Mouse (Mus musculus): ENCODE measurements around the gene Enpp6. TPM values are rescaled to one million over a fixed set of nuclear protein-coding genes. Genes with fewer than 3 reads are reported as not detected.

The Enpp6 gene
- polyA plus RNA-seq, 1 experiment = 5.5 TPM

DNA sequence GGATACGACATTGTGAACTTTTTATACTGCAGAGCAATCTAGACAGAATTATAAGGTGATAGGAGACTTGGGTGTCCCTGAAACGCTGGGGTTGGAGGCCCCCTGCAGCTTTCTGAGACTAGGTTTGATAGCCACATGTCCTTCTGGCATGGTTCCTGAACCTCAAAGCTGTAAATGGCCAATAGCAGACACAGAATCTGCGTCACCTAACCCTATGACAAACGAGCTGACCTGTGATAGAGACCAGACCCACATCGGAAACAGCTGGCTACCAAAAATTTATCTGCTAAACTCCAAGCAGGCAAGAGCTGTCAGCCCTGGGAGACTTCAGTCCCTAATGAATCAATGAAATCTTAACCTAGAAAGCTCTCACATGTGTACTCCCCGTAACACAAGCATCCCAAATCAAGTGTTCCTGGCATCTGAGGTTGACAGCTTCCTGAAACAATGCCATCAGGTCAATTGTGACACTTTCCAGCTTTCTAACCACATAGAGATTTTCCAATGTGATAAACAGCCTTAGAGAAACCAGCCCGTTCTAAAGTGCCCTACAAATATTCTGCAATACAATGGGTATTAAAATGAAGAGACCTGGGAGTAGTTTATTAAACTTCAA is 74.5 kb downstream of the Enpp6 start:
- no peak for DNase-seq (ENCODE audit: low read depth)

DNA sequence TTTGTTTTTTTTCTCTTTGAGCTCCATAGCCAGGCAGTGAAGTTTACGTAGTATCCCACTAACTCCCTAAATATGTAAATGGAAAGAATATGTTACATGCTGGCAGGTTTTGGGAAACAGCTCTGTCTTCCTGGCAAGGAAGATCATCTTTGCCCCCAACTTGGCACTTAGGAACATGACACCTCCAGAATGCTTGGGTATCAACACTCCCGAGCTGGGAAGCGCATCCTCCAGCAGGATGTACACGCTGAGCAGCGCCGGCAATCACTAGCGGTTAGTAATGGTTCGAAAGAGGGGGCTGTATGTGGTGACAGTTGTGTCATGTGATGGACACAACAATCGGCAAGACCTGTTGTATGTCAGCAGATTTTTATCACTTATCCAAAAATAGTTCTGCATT is 80.4 kb downstream of the Enpp6 start:
- no peak for DNase-seq (ENCODE audit: low read depth)

DNA sequence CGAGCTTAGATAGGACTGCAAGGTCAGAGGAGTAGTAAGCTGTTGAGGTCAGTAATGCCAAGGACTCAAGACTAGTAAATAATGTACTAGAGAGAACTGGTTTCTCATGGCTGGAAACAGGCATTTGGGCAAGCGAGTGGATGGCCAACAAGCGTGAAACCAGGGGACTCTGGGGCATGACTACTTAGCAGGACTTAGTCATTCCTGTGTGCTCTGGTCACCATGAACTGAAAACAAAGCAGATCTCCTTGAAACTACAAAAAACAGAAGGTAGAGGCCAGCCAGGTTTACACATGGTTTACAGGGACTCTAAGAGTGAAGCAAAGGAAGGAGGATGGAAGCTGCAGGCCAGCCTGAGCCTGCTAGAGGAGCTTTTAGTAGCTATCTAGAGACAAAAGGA is 82.9 kb downstream of the Enpp6 start:
- DNase-seq (ENCODE audit: low read depth) = no peak

DNA sequence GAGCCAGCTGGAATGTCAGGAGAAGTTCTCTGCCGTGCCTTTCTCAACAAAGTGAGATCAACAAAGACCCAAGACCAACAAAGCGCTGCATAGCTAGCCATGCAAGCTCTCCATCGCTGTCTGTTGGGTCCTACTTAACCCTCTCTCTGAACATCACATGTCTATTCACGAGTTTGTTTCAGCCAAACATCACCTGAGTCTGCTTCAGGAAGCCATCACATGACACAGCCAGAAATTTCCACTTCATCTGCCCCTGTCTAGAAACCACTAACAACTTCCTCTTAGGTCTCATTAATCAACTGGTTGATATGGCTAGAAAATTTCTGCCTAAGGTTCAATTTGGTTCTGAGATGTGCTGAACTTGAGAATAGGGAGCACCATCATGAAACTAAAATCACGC is 85.3 kb downstream of the Enpp6 start:
- DNase-seq (ENCODE audit: low read depth) = no peak

DNA sequence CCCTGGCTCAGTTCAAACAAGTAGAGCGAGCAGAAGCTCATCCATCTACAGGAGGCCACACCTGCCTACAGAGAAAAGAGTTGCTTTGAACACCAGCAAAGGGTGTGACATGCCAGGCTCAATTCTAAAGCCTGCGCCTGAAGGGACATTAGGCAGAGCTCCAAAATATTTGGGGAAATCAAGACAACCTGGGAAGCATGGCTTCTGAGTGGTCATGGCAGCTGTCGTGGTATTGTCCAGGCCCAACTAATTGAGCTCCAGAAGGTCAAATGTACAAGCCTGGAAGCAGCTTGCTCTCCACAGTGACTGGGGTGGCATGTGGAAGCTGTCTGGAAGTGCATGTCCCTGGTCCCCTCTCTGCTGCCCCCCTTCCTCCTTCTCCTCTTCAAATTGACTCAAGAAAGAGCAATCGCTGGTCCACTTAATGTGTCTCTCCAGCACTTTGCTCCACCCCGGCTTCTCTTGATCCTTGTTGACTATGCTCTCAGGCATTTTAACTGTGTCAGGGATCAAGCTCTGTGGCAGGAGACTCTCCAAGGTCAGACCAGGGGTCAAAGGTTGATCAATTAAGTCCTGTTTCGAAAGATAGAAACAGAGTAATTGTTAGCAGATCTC is 89.4 kb downstream of the Enpp6 start:
- DNase-seq (ENCODE audit: low read depth) = no peak

DNA sequence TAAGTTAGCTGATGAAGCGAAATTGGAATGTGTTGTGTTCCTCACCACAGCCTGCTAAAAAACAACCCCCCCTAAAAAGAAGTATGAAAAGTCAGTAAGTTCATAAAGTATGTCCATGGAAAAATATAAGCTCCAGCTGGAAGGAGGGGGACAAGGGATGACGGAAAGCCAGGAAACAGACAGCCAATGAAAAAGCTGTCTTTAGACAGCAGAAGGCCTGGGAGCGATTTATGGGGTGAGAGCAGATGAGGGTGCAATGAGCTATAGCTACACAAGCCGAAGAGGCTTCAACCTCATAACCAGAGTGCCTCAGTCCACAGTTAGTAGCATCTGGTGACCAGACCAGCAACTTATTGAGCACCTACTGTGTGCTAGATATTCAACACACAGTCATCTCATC is 93.3 kb downstream of the Enpp6 start:
- no peak for DNase-seq (ENCODE audit: low read depth)

DNA sequence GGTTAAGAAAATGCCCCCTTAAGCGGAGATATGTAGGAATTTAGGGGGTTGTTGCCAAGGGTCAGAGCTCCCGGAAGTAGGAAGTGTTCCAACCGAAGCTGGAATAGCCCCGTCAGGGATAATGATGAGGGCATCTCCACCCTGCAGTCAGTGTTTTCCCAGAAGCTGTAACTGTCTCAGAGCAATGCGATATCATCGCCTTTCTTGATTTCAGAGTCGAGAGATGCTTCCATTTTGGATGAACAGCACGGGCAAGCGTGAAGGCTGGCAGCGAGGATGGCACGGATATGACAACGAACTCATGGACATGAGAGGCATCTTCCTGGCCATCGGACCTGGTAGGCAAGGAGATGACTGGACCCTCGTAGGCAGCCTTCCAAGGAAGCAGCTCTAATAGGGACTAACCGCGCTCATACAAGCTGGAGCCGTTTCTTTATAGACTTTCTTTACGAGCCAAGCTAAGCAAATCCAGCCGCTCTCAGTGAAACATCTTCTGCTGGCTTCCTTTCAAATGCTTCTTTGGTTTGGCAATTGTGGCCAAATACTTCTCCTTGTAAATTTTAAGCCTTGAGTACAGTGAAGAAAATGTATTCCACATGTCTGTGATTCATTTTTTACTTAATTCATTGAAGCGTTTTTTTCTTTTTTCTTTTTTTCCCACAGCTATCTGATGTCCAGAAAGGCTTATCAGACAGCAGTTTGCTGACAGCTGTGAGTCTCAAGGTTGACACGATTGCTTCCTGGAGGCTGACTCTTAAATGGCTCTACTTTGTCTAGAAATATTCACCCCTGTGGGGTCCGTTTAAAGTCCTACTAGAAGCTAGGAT is 95.7 kb downstream of the Enpp6 start:
- no peak for DNase-seq (ENCODE audit: low read depth)

DNA sequence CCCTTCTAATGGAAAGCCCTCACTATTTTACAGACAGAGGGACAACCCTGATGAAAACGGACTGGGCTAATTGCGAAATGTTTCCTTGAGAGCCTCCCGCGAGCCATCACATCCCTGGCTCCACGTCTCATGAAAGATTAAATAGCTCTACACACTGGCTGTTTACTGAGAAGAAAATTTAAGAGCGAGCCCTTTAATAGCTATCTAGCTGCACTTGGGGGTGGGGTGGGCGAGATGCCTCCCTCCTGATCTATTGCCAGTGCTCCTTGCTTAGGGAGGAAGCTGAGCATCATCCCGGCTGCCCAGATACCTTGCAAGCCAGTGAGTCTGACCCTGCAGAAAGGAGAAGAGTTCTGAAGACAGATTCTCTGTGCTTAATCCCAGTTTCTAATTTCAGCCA is 103.3 kb downstream of the Enpp6 start:
- DNase-seq (ENCODE audit: low read depth) = no peak

DNA sequence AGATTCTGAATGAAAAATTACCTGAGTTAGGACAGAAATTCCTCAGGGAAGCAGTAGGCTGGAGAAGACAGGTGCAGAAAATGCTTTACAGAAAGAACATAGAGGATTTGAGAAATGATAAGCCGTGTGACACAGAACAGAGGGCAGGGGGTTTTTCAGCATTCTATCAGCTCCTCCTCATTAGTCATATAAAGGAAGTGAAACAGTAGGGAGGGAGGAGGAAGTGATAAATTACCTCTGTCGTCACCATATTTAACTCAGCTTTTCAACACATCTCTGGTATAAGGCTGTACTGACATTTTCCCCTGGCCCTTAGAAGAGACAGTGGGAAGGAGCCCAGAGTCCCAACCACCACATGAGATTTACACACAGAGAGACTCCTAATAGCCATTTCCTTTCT is 118.9 kb downstream of the Enpp6 start:
- no peak for DNase-seq (ENCODE audit: low read depth)

DNA sequence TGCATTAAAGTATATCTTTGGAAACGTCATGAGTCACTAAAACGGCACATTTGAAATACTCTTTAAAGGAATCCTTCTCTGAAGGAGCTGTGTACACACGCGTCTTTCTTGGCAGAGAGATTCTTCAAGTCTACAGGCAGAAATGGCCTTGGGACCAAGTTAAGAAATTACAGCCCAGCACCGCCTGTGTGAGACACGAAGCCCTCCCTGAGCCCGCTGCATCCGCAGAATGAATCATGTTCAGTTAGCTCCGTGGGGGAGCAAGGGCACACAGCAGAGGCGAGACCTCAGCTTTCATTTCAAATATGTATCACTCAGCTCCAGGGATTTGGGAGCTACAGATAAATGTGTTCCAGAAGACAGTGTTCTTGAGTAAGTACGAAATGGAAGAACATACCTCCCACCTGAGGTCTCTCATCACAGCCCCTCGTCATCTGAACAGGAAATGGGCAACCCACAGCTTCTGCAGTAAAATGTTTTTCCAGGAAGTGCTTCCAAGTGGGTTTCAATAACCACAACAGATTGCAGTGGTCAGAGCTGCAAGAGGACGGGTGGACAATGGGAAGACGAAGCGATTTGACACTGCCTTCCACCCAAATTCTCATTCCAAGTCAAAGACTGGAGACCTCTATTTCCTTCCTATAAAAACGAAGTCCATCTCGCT is 127.6 kb downstream of the Enpp6 start:
- no peak for DNase-seq (ENCODE audit: low read depth)

DNA sequence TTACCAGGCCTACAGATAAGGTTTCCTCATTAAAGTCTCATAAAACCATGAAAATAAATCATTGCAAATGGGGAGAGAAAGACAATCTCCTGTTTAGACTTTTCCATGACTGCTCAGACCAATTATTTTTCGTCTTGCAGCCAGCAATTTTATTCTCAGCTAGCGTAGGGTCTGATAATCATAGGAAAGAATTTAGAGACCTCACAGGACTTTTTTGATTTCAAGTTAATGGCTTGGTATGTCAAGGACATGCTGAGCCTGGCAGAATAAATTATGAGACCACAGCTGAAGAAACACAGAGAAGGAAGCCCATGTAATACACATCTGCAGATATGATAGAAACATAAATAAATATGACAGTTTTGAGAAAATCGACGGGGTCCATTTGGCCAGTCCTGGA is 130.6 kb downstream of the Enpp6 start:
- no peak for DNase-seq (ENCODE audit: low read depth)

DNA sequence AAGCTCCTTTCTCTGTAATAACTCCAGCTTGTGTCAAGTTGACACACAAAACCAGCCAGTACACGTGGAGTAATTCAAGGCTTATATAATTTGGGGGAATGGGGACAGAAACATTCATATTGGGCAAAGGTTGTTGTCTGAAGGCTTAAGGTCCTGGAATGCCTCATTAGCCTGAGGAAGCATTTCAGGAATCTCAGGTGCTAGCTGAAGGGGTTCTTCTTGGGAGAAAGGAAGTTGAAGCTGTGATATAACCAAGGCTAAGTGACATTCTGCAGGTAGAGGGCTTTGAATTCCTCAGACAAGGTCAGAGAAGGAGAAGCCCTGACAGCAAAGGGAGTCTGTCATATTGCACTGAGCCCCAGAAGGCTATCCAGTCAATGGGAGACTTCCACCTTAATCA is 133.2 kb downstream of the Enpp6 start:
- DNase-seq (ENCODE audit: low read depth) = no peak

DNA sequence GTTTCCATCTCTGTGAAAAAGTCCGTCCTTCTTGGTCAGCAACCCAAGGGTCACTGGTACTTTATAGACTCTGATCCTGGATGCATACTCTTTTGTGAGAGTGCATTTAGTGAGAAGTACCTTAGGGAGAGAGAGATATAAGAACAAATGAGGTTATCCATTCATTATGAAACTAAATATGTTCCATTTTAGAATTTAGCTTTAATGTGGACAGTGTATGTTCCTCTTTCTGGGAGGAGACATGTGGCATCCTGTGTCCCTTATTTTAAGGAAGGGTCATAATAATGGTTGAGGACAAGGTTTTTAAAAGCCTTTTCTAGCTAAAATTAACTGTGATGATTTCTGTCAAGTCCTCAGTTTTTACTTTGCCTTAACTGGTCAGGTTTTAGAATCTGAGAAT is 142.2 kb downstream of the Enpp6 start:
- no peak for DNase-seq (ENCODE audit: low read depth)

DNA sequence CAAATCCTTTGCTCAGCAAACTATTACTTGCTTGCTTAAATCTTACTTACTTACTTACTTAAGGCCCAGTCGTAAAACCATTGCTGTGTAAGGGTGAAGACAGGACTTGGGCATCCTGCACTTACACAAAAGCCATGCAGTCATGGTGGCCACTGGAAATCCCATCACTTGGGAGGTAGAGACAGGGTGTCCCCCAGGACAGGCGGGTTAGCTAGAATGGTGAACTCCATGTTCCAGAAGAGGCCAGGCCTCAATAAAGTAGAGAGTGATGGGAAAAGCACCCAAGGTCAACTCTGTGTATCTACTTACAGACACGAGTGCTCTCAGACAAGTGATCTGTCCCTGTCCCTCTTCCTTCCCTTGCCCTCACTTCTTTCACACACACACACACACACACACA is 146.7 kb downstream of the Enpp6 start:
- no peak for DNase-seq (ENCODE audit: low read depth)

DNA sequence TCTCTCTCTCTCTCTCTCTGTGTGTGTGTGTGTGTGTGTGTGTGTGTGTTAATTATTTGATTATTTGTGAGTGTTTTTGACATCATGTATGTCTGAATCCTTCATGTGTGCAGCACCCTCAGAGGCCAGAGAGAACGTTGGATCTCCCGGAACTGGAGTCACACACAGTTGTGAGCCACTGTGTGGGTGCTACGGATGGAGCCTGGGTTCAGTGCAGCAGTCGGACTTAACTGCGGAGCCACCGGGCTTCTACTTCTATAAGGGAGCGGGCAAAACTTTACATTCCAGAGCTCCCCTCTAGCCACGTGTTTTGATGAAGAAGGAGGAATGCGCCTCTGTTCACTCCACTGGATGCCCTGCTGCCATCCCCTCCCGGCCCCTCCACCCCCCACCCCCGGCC is 148.0 kb downstream of the Enpp6 start:
- DNase-seq (ENCODE audit: low read depth) = no peak

DNA sequence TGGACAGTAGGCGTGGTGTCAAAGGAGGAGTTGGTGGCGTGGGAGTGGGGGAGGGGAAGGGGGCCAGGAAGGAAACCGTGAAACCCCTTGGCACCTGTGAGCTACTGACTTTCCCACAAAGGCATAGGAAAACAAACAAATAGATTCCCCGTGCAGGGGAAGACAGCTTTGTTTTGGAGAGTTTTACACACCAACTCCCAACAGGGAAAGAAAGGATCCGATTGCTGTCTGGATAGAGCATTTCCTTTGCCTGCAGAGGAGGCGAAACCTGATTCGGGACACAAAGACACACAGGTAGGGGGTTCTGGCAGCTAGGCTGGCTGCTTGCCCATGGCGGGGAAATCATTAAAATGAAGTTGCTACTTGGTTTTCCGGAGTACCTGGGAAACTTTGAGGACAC is 148.9 kb downstream of the Enpp6 start:
- no peak for DNase-seq (ENCODE audit: low read depth)

DNA sequence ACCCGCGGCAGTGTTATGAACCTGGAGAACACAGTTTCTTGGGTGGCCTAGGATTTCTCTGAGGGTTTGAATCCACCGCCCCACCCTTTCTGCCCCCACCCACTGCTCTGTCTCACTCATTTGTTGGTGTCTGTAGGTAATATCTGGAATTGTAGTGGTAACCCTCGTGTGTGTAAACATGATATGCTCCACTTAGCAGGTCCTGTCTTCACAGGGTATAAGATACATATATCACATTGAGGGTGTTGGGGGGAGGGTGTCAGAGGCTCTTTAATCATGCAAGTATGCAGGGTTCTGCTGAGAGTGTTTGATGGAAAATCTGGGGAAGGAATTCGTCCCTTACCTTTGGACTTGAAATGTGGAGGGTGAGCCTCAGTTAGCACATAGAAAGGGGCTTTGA is 149.4 kb downstream of the Enpp6 start:
- no peak for DNase-seq (ENCODE audit: low read depth)

DNA sequence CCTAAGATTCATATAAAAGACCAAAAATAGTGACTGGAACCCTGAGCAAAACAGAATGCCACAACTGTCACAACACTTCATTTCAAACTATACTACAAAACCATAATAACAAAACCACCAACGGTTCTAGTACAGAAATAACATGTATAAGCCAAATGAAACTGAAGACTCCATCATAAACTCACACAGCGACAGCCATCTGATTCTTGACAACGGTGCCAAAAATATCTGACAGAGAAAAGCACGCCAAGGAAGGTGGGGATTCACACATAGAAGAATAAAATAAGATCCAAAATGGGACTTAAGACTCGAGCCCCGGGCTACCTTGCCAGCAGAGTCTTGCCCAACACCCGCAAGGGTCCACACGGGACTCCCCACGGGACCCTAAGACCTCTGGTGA is 158.6 kb downstream of the Enpp6 start:
- DNase-seq (ENCODE audit: low read depth) = no peak

Data from gonadal fat pad, adult 2 months (tissue).